Mouse (Mus musculus) embryo, embryonic 9.5 days (tissue): ENCODE data around the gene Pmp22.

ENCODE experiments used
- DNase-seq: peaks from one replicate; pipeline ENCODE4 v3.0.0-alpha.2; 2017; ENCODE audit errors: extremely low spot score

Pmp22 gene

DNA sequence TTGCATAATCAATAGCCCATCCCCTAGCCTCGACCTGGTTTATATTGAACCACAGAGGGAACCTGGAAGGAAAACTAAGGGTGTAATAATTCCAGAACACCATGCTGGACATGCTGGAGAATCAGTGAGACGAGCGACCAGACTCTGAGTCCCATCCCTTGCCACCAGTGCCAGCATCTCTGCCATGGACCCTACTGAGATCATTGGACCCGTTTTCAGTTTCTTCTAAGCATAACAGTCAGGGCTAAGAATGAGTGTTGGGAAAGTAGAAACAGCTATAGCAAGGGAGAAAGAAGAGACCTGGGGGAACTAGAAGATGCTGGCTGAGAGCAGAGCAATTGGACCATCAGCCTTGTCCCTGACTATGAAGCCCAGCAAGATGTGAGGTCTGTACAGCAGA is 1.3 kb upstream of the Pmp22 start:
- DNase-seq: no peak

DNA sequence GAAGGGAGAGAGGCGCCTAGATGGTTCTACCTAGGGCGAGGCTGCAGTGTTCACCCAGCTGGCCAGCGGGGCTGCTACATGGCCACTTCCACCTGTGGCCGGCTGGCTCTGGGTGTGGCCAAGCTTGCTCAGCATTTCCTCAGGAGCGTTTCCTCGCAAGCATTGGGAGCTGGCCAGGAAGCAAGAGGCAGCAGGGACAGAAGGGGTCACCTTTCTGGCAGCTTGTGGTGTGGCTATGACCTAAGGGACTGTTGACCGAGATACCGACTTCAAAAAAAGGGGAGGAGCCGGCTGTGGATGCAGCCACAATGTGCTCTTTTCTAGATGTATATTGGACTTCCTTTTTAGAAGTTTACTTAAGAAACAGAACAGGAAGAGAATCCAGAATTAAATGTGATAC is 593 bp downstream of the Pmp22 start:
- DNase-seq: no peak

DNA sequence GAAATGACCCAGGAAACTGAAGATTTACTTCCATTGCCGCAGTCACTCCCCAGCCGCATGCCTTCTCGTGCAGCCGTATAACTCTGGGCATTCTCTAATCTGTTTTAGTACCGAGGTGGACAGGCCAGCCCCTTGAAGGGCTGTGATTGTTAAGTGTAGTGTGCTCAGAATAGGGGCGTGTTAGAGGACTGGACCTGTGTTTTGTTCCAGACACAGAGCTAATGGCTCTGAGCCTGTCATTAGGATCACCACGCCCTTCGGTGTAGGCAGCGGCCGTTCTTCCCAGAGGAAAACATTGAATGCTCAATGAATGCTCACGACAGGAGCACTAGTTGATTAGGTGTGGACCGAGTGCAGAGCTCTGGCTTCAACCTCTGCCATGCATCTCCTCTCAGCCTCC is 1.1 kb downstream of the Pmp22 start:
- DNase-seq: no peak

DNA sequence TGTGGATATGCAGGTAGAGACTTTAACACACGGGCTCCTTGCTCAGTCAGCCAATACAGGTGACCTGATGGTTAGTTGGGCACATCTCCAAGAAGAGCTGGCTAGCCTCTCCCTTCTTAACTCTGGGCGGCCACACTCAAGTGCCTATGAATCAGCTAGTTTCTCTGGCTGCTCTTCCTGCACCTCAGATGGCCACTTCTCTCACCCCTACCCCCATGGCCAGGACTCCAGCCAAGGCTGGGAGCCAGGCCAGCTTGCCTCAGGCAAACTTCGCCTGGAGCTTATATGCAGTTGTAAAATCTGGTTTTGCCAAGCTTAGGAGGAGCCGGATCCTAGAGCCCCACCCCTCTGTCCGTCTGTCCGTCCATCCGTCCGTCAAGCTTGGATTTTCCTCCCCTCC is 1.7 kb downstream of the Pmp22 start:
- DNase-seq: no peak

DNA sequence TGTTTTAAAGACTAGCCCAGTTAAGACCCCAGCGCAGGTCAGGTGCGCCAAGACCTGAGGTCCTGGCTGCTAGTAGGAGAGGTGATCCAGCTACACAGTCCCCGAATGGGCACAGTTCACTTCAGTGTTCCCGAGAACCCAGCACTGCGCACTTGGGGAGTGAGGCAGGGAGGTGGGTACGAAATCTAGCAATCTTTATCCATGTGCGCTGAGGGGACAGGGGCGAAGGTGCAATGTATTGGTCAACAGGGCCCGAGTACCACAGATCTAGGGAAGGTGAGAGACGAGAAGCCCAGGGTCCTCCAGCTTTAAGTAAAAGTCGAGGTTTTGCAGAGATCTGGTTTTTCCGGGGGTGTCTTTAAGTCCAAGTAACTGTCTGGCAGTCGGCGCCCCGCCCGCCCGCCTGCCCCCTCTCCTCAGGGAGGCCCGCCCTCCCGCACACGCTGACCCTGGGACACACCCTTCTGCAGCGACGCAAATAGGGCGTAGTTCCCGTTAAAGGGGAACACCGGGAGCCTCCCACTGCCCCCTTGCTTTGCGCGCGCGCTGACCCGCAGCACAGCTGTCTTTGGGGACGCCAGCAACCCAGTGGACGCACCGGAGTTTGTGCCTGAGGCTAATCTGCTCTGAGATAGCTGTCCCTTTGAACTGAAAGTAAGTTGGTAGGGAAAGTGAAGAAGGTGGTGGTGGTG is 2.4 kb downstream of the Pmp22 start:
- no peak for DNase-seq

DNA sequence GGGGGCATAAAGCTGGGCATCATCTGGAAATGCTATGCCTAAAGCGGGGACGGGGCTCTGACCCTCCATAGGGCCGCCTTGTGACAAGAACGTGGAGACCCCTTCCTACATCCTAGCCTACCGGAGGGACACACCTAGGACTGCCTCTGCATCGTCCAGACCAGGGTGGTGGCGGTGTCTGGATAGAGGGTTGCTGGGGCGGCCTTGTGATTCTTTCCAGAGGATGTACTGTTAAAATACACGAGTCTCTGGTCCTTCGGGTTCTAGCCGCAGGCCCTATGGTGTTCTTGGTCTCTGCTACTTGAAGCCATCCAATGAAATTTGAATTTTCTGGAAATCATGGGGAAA is 2.9 kb downstream of the Pmp22 start:
- peak; percentile 39 for DNase-seq

DNA sequence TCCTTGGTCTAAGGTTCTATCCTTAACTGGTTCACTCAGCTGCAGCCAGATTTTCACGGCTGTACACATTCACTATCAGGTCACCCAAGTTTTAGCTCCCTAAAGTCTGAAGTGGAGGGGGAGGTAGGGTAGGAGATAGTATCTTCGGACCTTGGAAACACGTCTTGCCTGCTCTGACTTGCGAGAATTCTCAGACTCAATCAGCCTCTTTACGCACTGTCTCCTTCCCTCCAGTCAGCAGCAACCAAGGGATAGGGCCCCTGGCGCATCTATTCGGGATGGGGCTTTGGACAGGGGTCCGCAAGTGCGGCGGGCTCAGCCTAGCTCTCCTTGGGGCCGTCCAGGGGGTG is 3.3 kb downstream of the Pmp22 start:
- DNase-seq: peak; percentile 56

DNA sequence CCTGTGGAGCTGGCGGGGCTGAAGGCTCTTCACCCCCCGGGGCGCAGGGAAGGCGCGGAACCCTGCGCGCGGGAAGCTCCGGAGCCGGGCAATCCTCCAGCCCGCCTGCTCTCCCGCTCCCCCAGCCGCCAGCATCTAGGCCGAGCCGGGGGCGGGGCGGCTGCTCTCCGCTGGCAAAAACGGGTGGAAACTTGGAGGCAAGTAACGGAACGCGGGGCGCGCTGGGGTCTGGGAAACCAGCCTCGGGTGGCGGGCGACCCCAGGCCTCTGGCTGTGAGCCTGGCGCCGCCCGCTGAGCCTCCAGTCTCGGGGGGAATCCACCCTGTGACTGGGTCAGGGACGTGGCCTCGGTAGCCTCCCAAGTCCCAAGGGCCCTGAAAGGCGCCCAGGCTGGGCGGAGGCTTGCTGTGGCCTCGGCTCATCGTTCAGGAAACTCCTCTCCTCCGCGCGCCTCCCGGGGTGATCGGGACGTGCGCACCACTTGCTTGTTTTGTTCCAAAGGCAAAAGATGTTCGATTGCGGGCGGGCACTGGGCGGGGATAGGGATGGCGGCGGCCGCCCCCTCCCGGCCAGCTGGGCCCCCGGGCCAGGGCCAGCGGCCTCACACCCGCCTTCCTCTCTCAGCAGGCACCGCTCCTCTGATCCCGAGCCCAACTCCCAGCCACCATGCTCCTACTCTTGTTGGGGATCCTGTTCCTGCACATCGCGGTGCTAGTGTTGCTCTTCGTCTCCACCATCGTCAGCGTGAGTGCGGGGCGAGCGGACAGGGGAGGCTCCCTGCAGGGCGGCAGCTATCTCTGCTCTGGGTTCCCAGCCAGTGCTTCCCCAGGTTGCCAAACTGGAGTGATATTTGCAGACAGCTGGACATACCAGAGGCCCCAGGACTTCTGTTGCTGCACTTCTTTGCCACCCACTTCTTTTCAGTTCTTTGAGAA is 4.0 kb downstream of the Pmp22 start:
- DNase-seq: peak; percentile 78

DNA sequence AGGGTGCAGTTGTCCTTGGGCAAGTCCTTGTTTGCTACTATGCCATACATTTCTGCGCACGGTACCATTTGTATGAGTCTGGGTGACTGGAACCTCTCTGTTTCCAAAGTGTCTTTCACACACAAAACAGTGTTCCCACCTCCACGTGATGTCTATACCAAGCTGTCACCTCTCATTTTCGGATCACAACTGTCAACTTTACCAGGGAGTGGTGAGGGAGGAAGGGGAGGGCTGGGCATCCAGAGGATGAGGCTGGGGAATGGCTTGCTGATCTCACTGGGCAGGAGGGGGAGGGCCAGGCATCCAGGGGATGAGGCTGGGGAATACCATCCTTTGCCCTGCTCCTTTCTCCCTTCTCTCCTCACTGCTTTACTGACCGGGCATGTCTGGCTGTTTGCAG is 5.2 kb downstream of the Pmp22 start:
- no peak for DNase-seq

DNA sequence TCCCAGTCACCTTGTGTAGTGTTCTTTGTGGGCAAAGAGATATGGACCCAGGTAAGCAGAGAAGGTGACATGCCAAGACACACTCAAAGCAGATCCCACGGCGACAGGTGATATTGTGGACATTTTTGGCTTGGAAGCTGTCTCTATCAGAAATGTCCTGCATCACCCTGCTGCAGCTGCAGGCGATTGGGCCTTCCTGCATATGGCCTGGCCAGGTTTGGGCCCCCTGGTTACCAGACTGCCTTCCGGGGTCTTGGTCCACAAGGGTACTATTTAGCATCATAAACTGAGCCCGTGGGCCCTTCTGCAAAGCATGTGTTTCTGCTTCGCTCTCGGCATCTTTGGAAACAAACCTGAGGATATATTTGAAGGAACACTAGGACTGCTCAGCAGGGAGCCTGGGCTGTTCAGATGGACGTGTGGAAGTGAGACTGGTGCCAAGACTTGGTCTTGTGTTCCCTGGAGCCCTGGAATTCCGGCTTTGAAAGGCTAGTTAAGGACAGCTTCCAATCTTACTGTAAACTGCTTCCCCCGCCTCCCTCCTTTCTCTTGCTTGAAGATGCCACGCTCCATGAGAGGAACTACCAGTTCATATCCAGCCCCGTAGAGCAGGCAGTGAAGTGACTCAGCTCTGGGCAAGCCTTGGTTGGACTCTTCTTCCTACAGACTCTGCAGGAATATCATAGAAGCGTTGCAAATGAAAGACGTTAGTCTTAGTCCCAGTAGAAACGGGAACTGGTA is 6.1 kb downstream of the Pmp22 start:
- DNase-seq: no peak

DNA sequence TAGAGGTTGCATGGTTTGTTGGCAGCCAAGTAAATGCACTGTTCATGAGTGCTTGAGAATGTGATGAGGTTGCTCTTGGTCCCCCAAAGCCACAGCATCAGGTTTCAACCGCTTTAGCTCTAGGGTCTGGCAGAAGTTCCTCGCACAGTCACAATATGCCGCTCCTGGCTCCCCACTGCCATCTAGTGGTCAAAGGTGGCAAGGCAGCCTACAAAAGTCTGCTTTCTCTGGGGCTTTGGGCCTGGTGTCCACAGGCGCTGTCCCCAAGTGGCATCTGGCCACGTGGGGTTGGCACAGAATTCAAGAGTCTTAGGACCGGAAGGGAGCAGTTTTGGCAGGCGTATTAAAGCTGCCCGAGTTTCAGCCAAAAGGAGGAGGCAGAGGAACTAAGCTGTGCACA is 6.8 kb downstream of the Pmp22 start:
- peak; percentile 91 for DNase-seq

DNA sequence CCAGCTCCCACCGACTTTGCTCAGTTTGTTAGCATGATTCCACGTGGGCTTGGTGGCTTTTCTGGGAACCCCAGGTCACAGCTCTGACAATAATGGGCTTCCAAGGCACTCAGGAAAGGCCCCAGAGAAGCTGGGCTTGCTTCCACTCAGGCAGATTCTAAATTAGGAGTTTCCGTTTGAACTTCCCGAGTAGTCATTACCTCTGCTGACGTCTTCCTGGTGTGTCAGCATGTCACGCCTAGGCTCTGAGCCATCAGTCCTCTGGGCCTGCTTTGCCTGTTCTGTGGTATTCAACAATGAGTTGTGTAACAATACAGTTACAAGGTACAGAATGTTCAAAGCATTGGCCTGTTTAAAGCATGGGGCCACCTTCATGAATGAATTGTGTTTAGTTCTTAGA is 7.4 kb downstream of the Pmp22 start:
- no peak for DNase-seq

DNA sequence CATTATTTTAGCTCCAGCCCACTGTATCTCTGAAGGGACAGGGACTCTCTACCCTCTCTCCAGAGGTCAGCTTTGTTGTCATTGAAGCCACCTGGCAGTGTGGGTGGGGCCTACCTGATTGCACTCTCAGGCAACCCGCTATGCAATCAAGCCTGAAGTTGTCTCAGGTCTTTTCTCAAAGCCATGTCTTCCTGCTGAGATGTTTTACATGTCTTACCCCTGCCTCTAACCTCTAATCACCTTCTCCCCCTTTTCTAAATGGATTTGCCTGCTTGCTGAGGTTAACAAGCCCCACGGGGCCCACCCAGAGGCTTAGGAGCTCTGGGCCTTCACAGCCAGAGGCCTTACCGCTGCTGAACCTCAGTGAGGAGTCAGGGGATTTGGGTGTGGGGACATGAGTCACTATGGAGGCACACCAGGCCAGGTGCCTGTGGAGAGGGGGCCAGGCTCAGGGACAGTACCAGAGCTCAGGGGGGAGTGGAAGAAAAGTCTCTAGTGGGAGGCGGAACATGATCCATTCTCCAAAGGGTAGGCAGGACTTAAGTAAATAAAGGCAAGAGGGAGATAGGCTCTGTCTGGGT is 8.1 kb downstream of the Pmp22 start:
- DNase-seq: no peak

DNA sequence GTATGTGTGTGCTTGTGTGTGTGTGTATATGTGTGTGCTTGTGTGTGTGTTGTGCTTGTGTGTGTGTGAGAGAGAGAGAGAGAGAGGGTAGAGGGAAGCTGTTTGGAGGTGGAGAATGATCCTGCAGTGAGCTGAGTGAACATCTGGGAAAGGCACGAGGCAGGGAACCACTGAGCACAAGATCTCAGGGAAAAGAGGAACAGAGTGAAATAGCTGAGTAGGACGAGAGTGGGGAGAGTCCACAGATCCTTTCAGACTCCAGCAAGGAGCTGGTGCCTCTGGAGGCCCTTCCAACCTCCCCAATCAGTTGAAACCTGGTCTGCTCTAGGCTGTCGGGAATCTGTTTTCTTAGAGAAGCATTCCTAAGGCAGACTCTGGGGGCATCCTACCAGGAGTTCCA is 10.0 kb downstream of the Pmp22 start:
- no peak for DNase-seq

DNA sequence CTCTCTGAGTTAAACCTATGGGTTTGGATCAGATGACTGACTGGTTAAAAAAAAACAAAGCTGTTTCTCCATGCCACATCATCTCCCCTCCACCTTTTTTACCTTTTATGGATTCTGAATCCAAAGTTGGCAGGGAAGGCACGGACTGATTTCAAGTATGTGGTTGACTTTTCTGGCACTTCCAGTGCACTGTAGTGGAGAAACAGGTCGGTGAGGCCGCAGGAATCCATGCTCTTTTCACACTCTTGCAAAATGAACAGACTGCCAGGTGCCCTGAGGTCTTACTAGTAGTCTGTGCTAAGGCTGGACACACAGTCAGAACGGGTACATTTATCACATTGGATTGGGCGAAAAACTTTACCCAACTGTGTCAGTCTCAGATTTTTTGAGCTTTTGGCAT is 13.5 kb downstream of the Pmp22 start:
- DNase-seq: no peak

DNA sequence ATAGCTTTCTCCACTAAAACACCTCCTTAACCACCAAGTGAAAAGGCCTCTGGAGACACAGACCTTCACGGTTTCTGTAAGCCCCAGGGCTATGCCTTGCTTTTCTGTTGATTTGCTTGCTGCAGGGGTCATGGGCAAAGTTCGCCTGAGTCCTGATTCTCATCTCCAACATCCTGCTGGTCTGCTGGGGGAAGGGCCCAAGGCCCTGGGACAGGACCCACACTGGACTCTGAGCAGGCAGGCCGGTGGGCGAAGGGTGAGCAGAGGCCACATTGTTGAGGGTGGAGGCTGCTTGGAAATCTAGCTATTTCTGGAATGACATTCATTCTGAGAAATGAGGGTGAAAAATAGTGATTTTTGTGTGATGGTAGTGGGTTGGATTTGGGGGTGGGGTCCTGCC is 14.0 kb downstream of the Pmp22 start:
- no peak for DNase-seq

DNA sequence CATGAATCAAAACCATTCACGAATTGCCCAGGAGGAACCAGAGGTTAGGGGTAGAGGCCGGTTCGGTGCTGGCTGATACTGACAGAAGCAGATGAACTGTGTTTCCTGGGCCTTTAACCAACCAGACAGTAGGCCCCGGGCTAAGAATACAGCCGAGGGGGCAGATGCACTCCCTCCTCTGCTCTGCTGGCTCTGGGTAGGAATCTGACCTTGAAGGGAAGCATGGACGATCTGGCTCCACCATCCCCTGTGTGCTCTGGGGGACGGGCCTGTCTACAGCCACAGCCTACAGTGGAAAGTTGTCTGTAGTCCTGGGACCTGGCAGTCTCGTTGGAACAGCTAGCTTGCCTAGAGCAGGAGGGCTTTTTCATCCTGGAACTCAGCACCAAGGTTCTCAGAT is 14.7 kb downstream of the Pmp22 start:
- no peak for DNase-seq

DNA sequence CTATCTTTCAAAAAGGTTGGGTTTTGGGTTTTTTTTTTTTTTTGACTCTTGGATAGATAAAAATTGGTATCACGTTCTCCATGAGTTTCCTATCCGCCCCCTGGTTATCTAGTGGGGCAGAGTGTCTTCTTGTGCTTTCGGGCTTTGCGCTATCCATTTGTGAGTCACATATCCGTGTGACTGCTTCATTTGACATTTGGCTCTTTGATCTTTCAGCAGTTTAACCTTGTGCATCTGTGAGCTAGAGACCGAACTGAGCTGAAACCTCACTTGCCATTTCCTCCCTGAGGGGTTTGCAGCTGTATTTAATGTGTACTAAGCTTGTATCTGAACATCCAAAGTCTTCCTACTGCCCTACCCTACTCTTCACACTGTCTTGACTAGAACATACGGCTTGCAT is 17.8 kb downstream of the Pmp22 start:
- no peak for DNase-seq

DNA sequence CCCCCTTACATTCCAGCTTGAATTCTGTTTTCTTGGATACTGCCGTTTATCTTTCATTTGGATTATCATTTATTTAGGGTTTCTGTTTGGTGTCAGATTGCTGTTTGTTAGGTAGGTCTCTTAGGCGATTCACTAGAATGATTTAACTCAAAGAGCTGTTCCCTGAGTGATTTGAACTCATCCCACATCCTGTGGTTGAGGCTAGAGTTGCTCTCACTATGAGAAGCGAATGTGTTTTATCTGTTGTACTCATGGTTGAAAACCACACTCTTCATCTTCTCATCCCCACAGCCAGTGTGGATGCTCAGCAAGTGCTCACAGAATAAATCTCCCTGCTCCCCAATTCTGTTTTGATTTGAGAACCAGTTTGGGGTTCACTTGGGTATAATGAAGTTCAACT is 19.5 kb downstream of the Pmp22 start:
- DNase-seq: no peak

DNA sequence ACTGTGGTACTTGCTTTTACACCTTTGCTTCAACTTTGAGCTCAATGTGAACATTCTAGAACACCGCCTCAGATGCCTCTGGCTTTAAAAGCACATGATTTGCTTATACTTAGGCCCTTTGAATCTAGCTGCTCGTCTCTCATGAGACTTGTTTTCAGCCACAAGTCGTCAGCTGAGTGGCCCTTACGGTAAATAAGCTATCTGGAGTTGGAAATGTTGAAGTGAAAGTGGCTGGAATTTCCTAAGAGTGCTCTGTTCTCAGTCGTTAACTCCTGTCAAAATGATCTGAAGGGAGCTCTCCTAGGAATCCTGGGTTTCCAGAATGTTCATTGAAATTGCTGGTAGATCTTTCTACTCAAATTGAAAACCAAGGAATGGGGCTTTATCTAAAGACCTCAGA is 23.1 kb downstream of the Pmp22 start:
- no peak for DNase-seq

DNA sequence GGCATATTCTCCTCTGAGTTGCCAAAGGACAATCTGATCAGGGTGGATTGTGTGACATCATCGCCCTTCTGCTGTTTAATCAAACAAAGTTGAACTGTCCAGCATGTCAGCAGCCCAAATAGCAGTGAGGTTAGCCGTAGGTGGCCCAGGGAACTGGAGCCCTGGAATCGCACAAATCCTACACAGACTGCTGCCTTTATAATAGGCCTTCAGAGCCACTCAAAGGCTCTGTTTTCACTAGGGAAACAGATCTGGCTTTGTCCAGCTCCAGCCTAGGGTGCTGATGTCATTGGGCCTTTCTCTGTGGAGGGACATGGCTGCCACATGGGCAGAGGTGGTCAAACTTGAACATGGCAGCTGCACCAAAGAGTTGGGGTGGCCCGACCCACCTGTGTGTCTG is 28.3 kb downstream of the Pmp22 start:
- no peak for DNase-seq

DNA sequence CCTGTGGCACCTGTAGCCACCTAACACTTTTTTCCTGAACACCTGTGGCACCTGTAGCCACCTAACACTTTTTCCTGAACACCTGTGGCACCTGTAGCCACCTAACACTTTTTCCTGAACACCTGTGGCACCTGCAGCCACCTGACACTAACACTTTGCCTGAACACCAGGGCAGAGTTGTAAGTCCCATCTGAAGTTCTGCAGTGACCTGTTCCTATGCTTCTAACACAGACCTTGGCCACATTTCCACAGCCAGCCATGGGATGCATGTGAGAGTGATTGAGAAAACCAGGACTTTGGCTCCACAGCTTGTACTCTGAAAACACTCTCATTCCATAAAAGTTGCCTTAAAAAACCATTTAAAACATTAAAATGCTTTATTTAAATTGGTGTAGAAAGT is 32.1 kb downstream of the Pmp22 start:
- no peak for DNase-seq

DNA sequence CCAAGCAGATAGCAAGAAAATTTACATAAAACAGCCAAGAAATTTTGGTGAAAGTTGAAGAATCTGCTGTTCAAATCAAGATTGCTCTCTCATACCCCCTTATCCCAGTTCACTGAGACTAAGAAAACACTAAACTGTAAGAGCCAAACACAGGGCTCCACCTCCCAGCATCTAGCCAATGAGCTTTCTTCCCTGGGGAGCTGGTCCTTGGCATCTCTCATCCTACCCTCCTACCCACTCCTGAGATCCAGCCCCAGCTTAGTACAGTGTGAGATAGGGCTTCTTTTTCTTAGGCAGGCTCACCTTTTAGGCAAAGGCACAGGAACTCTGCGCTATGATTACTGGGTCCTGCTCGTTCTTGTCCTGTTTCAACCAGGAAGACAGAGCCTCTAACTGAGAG is 34.0 kb downstream of the Pmp22 start:
- no peak for DNase-seq
